Mouse (Mus musculus): Measurements from ENCODE around the gene Ing3. TPM values are rescaled to one million over a fixed set of nuclear protein-coding genes. Genes with fewer than 3 reads are reported as not detected.

The Ing3 gene
- polyA plus RNA-seq, 1 experiment, result 8.1 TPM

- peaks cover 30% of the 10 kb centered on the region for H3K36me3 ChIP-seq (ENCODE audit: control insufficient read depth, insufficient read depth)
Observed at GRCm38 (mm10) chr6:21955468-21955867, 6.1 kb downstream of the Ing3 start.

GRCm38 (mm10) chr6:21958922-21959321, 9.6 kb downstream of the Ing3 start:
- no peaks in the 10 kb centered on the region for H3K27me3 ChIP-seq (ENCODE audit: control insufficient read depth, insufficient read depth, insufficient read length)
- TF ChIP-seq E2F4 (IDR thresholded peaks at IDR 0.05; ENCODE audit: insufficient read depth), result no peak
- TF ChIP-seq MYOG (IDR thresholded peaks at IDR 0.05; ENCODE audit: control insufficient read depth in 1 of 3, insufficient read depth in 1 of 3, insufficient read length in 2 of 3, low read depth in 2 of 3), result no peak
- TF ChIP-seq USF1 (IDR thresholded peaks at IDR 0.05; ENCODE audit: low read depth), result no peak
- no peak for TF ChIP-seq REST (IDR thresholded peaks at IDR 0.05; ENCODE audit: insufficient read depth, insufficient read length)
- no peak overlapping the region for H3K4me3 ChIP-seq
- no peaks in the 10 kb centered on the region for H3K79me2 ChIP-seq (ENCODE audit: control insufficient read depth, insufficient read depth)
- H3K36me3 ChIP-seq (ENCODE audit: control insufficient read depth, insufficient read depth), result peaks cover 23% of the 10 kb centered on the region
- H3ac ChIP-seq (ENCODE audit: control insufficient read depth, insufficient read length), result no peak overlapping the region
- no peak overlapping the region for H3K4me2 ChIP-seq (ENCODE audit: low read depth)

More at GRCm38 (mm10) chr6:21955468-21955867, 6.1 kb downstream of the Ing3 start:
- H3K79me2 ChIP-seq (ENCODE audit: control insufficient read depth, insufficient read depth), result peaks cover 11% of the 10 kb centered on the region
- no peak overlapping the region for H3ac ChIP-seq (ENCODE audit: control insufficient read depth, insufficient read length)
- no peak overlapping the region for H3K4me2 ChIP-seq (ENCODE audit: low read depth)
- no peak overlapping the region for H3K4me3 ChIP-seq
- H3K27me3 ChIP-seq (ENCODE audit: control insufficient read depth, insufficient read depth, insufficient read length), result no peaks in the 10 kb centered on the region
- TF ChIP-seq TCF3 (IDR thresholded peaks at IDR 0.05; ENCODE audit: insufficient read length, low read depth) (no peak), MYOG (IDR thresholded peaks at IDR 0.05; ENCODE audit: control insufficient read depth in 1 of 3, insufficient read depth in 1 of 3, insufficient read length in 2 of 3, low read depth in 2 of 3) (no peak), POLR2A (IDR thresholded peaks at IDR 0.05; ENCODE audit: insufficient read length, low read depth) (no peak), CEBPB (IDR thresholded peaks at IDR 0.05; ENCODE audit: insufficient read depth, poor library complexity, severe bottlenecking) (no peak), POLR2AphosphoS2 (IDR thresholded peaks at IDR 0.05; ENCODE audit: insufficient read length, low read depth) (no peak)

- Histone ChIP-seq H3K27me3 (ENCODE audit: control insufficient read depth, insufficient read depth, insufficient read length) (no peaks in the 10 kb centered on the region), H3K4me3 (no peak overlapping the region), H3ac (ENCODE audit: control insufficient read depth, insufficient read length) (no peak overlapping the region), H3K4me2 (ENCODE audit: low read depth) (no peak overlapping the region), H3K79me2 (ENCODE audit: control insufficient read depth, insufficient read depth) (no peaks in the 10 kb centered on the region), H3K36me3 (ENCODE audit: control insufficient read depth, insufficient read depth) (peaks cover 21% of the 10 kb centered on the region)
- TF ChIP-seq TCF3 (IDR thresholded peaks at IDR 0.05; ENCODE audit: insufficient read length, low read depth) (no peak), CEBPB (IDR thresholded peaks at IDR 0.05; ENCODE audit: insufficient read depth, poor library complexity, severe bottlenecking) (no peak), SRF (IDR thresholded peaks at IDR 0.05; ENCODE audit: control insufficient read depth, insufficient read length, low read depth) (no peak), E2F4 (IDR thresholded peaks at IDR 0.05; ENCODE audit: insufficient read depth) (no peak), POLR2AphosphoS2 (IDR thresholded peaks at IDR 0.05; ENCODE audit: insufficient read length, low read depth) (no peak), POLR2A (IDR thresholded peaks at IDR 0.05; ENCODE audit: insufficient read length, low read depth) (no peak), MYOG (IDR thresholded peaks at IDR 0.05; ENCODE audit: control insufficient read depth in 1 of 3, insufficient read depth in 1 of 3, insufficient read length in 2 of 3, low read depth in 2 of 3) (no peak), USF1 (IDR thresholded peaks at IDR 0.05; ENCODE audit: low read depth) (no peak), REST (IDR thresholded peaks at IDR 0.05; ENCODE audit: insufficient read depth, insufficient read length) (no peak), TCF12 (IDR thresholded peaks at IDR 0.05; ENCODE audit: insufficient read depth, poor library complexity, severe bottlenecking) (no peak)
Observed at GRCm38 (mm10) chr6:21959909-21960308, 10.5 kb downstream of the Ing3 start.

- Histone ChIP-seq H3K79me2 (ENCODE audit: control insufficient read depth, insufficient read depth) (no peaks in the 10 kb centered on the region), H3K27me3 (ENCODE audit: control insufficient read depth, insufficient read depth, insufficient read length) (no peaks in the 10 kb centered on the region), H3K4me2 (ENCODE audit: low read depth) (no peak overlapping the region), H3K4me3 (no peak overlapping the region), H3K36me3 (ENCODE audit: control insufficient read depth, insufficient read depth) (peaks cover 10% of the 10 kb centered on the region), H3ac (ENCODE audit: control insufficient read depth, insufficient read length) (no peak overlapping the region)
- TF ChIP-seq POLR2A (IDR thresholded peaks at IDR 0.05; ENCODE audit: insufficient read length, low read depth), result no peak
- no peak for TF ChIP-seq POLR2AphosphoS2 (IDR thresholded peaks at IDR 0.05; ENCODE audit: insufficient read length, low read depth)
- no peak for TF ChIP-seq USF1 (IDR thresholded peaks at IDR 0.05; ENCODE audit: low read depth)
- no peak for TF ChIP-seq MAX (IDR thresholded peaks at IDR 0.05; ENCODE audit: low read depth)
- TF ChIP-seq MYOG (IDR thresholded peaks at IDR 0.05; ENCODE audit: control insufficient read depth in 1 of 3, insufficient read depth in 1 of 3, insufficient read length in 2 of 3, low read depth in 2 of 3), result no peak
- TF ChIP-seq TCF3 (IDR thresholded peaks at IDR 0.05; ENCODE audit: insufficient read length, low read depth), result no peak
- no peak for TF ChIP-seq SRF (IDR thresholded peaks at IDR 0.05; ENCODE audit: control insufficient read depth, insufficient read length, low read depth)
Observed at GRCm38 (mm10) chr6:21977532-21977931, 28.2 kb downstream of the Ing3 start.

GRCm38 (mm10) chr6:21981114-21981513, 31.7 kb downstream of the Ing3 start:
- H3K79me2 ChIP-seq (ENCODE audit: control insufficient read depth, insufficient read depth), result no peaks in the 10 kb centered on the region
- H3K4me2 ChIP-seq (ENCODE audit: low read depth), result no peak overlapping the region
- H3K27me3 ChIP-seq (ENCODE audit: control insufficient read depth, insufficient read depth, insufficient read length), result no peaks in the 10 kb centered on the region
- no peak overlapping the region for H3ac ChIP-seq (ENCODE audit: control insufficient read depth, insufficient read length)
- no peaks in the 10 kb centered on the region for H3K36me3 ChIP-seq (ENCODE audit: control insufficient read depth, insufficient read depth)
- no peak for TF ChIP-seq MYOG (IDR thresholded peaks at IDR 0.05; ENCODE audit: control insufficient read depth in 1 of 3, insufficient read depth in 1 of 3, insufficient read length in 2 of 3, low read depth in 2 of 3)
- no peak for TF ChIP-seq TCF12 (IDR thresholded peaks at IDR 0.05; ENCODE audit: insufficient read depth, poor library complexity, severe bottlenecking)
- no peak for TF ChIP-seq POLR2AphosphoS2 (IDR thresholded peaks at IDR 0.05; ENCODE audit: insufficient read length, low read depth)
- TF ChIP-seq CEBPB (IDR thresholded peaks at IDR 0.05; ENCODE audit: insufficient read depth, poor library complexity, severe bottlenecking), result no peak
- TF ChIP-seq E2F4 (IDR thresholded peaks at IDR 0.05; ENCODE audit: insufficient read depth), result no peak
- TF ChIP-seq REST (IDR thresholded peaks at IDR 0.05; ENCODE audit: insufficient read depth, insufficient read length), result no peak
- TF ChIP-seq MAX (IDR thresholded peaks at IDR 0.05; ENCODE audit: low read depth), result no peak
- no peak for TF ChIP-seq USF1 (IDR thresholded peaks at IDR 0.05; ENCODE audit: low read depth)
- no peak for TF ChIP-seq MYOD1 (IDR thresholded peaks at IDR 0.05; ENCODE audit: control insufficient read depth in 1 of 3, insufficient read length in 2 of 3, low read depth in 2 of 3)
- TF ChIP-seq POLR2A (IDR thresholded peaks at IDR 0.05; ENCODE audit: insufficient read length, low read depth), result no peak
- TF ChIP-seq SRF (IDR thresholded peaks at IDR 0.05; ENCODE audit: control insufficient read depth, insufficient read length, low read depth), result no peak
- TF ChIP-seq TCF3 (IDR thresholded peaks at IDR 0.05; ENCODE audit: insufficient read length, low read depth), result no peak
- H3K4me3 ChIP-seq, result no peak overlapping the region
